Mouse (Mus musculus): Measurements from ENCODE around the gene Masp2. TPM values are rescaled to one million over a fixed set of nuclear protein-coding genes. Genes with fewer than 3 reads are reported as not detected.

Gene Masp2
- total RNA-seq, 2 experiments from 2014 or later = 0.46 to 0.47 TPM

DNA sequence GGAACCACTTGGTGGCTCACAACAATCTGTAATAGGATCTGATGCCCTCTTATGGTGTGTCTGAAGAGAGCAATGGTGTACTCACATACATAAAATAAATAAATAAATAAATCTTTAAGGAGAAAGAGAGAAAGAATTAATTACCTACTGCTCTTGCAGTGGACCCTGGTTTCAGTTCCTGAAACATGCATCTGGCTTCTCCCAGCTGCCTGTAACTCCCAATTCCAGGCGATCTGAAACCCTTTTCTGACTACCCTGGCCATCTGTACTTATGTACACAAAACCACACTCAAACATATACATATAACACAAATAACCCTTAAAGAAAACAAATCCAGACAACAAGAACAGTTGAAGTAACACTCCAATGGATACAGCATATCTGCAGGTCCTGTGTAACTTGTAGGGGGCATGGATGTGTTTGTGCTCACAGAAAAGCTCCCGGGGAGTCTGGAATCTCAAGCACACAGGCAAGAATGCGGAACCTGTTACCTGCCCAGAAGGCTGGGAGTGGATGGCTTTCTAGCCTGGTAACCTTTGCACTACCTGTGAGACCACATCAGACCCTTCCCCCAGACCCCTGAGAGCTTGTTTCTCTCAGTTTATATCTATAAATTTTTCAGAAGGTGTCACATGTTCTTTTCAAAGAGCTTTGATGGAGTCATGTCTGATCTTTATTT lies 29.8 kb downstream of the Masp2 start:
- ATAC-seq (replicated peaks; ENCODE audit: poor library complexity, severe bottlenecking) = peak; percentile 61

DNA sequence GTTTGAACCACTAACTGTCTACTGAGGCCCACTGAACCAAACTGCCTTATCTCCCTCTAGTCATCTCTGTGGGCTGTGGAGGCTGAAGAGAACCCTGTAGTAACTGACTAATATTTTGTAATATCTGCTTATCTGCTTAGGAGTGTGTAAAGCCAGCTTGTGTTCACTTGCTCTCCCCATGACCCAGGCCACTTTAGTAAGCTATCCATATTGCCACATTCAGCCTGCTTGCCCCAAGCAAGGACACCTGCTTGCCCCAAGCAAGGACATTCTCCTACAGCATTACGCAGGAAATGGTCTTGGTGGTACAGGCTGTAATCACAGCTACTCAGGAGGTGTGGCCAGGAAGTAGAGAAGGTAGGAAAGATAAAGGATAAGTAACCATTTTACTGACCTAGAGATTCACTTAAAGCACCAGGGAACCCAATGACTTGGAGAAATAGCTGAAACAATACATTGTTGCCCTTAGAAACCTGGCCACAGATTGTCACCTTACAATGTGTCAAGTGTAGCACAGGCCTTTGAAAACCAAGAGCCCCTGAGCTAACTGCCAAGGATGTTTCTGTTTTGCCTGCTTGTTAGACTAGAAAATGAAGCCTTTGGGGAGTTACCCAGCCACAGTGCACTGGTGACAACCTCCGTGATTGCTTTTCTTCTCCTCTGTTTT lies 31.2 kb downstream of the Masp2 start:
- peak; percentile 86 for ATAC-seq (replicated peaks; ENCODE audit: poor library complexity, severe bottlenecking)

DNA sequence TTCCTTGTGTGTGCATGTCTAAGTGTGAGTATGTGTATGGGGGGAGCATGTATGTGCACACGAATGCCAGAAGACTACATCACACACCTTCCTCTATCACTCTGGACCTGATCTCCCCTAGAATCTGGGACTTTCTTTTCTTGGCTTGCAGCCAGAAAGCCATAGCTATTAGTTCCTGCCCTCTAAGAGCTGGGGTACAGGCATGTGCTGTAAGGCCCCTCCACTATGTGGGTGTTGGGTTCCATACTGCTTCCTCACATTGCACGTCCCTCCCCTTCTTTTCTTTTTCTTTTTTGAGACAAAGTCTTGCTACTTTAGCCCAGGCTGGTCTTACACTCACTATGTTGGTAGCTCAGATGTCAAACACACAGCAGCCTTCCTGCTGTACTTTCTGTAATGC lies 33.0 kb downstream of the Masp2 start:
- no peak for ATAC-seq (replicated peaks; ENCODE audit: poor library complexity, severe bottlenecking)

DNA sequence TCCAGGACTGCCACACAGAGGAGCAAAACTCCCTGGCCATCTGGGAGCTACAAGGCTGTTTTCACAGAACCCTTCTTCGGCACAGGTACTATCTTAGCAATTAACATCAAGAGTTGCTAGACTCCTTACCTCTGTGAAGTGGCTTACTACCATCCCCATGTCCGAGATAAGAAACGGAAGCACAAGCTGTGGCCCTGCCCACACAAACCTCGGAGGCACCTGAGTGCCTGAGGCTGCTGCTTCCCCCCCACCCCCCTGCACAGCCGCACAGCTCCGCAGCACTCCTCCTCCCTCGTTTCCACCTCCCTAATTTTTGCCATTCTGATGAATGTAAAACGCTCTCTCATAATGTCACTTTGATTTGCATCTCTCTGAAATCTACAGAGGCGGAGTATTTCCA lies 35.9 kb downstream of the Masp2 start:
- ATAC-seq (replicated peaks; ENCODE audit: poor library complexity, severe bottlenecking) = no peak

DNA sequence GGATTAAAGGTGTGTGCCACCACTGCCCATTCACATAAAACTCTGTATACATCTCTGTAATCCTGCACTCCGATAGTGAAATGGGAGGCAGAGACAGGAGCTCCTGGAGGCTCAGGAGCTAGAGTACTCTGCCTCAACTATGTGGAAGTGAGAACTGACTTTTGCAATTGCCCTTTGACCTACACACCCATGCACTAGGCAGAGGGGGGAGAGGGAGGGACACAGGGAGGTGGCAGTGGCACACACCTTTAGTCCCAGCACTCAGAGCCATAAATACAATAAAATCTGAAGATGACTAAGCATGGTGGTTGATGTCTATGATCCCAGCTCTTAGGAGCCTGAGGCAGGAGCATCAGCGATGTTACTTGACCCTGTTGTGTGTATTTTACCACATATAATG lies 37.1 kb downstream of the Masp2 start:
- peak; percentile 39; the same call in 1 of the 2 replicates for ATAC-seq (replicated peaks; ENCODE audit: poor library complexity, severe bottlenecking)

DNA sequence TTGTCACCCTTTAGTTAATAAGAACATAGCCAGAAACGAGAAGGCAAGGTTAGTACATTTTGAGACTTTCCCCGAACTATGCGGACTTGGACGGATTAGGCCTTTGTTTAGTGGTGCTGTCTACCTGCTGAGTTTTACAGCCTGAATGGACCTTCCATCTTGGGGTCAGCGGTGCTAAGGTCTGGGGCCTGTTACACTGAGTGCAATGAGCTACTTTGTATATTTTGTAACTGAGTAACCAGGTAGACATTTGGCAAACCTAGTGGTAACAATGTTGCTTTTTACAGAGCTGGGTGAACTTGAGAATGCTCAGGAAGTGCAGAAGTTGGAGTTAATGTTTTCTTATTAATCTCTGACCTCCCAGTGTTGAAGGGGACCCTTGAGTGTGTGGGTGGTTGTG lies 38.8 kb downstream of the Masp2 start:
- ATAC-seq (replicated peaks; ENCODE audit: poor library complexity, severe bottlenecking) = no peak

DNA sequence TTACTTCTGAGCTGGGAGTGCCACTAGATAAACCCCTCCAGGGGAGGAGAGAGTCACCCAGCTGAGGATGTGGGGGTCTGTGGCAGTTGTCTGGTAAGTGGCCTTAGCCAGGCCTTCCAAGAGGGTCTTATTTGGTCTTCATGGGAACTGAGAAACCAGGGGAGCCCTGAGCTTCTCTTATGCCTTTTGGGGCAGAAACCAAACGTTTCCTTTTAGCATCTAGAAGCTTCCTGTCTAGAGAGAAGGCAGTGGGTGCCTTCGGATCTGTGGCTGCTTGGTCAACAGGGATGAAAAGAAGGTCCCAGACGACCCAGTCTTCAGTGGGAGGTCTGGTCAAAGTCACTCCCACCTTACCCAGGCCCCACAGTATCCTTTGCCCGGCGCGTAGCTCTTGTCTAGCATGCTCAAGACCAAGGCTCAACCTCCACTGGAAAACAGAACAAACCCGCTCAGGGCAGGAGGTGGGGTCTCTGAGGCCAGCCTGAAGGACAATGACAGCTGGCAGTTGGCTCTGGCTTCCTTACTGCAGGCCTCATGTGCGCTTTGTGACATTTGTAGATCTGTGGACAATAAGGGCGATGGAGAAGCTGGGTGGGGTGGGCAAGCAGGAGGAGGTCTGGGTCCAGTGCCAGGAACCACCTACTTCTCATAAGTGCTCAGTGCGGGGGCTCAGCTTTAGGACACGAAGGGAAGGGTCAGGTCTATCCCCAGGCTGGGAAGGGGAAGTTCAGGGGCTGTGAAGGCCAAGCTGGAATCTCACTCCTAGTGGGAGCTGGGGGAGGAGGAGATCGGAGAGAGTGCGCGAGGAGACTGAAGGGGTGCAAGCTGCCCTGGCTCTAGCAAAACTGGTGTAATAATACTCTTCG lies 41.2 kb downstream of the Masp2 start, which contains the start of gene Gm572:
TSS of gene Gm572 (plus strand) at position 27 of the 866 bp plus-strand sequence.
- ATAC-seq (replicated peaks; ENCODE audit: poor library complexity, severe bottlenecking) = peak; percentile 66

DNA sequence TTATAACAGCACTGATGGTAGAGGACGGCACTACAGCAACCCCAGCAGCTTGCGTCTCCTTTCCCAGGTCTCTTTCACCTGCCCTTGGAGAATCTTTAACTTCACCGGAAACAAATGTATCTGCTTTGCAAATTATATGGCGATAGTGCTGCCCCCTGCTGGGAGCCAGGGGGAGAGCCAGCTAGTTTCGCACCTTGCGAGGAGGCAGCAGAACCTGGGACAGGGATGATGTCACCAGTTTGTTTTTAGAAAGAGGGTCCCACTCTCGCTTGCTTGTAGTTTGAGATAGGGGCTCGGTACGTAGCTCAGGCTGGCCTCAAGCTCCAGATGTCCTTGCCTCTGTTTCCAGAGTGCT lies 41.8 kb downstream of the Masp2 start:
- ATAC-seq (replicated peaks; ENCODE audit: poor library complexity, severe bottlenecking) = peak; percentile 83

DNA sequence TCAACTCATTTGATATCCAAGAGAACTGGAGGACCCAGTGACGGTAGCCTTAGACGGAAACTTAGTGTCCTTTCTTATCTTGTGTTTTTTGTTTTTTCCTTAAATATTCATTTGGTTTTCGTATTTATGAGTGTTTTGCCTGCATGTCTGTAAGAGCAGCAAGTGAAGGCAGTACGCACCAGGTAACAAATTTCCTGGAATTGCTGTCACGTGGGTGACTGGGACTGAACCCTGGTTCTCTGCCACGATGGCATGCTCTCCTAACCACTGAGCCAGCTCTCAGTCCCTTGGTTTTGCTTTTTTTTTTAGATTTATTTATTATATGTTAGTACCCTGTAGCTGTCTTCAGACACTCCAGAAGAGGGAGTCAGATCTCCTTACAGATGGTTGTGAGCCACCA lies 42.6 kb downstream of the Masp2 start:
- no peak for ATAC-seq (replicated peaks; ENCODE audit: poor library complexity, severe bottlenecking)

DNA sequence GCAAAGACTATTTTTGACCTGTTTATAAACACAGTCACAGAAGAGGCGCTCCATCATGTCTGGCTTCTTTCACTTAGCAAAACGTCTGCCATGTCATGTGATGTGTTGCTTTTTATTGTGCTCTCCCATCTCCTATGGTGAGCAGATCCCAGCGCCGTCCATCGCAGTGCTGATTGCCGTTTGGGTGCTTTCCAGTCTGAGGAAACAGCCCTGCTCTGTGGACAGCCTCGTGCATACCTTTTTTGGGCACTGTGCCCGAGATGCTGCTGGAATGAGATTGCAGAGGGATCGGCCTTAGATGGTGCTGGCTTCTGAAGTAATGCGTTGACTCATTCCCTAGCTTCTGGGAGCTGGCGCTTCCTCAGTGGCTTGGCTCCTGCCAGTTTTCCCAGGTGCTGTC lies 44.3 kb downstream of the Masp2 start:
- ATAC-seq (replicated peaks; ENCODE audit: poor library complexity, severe bottlenecking) = no peak

DNA sequence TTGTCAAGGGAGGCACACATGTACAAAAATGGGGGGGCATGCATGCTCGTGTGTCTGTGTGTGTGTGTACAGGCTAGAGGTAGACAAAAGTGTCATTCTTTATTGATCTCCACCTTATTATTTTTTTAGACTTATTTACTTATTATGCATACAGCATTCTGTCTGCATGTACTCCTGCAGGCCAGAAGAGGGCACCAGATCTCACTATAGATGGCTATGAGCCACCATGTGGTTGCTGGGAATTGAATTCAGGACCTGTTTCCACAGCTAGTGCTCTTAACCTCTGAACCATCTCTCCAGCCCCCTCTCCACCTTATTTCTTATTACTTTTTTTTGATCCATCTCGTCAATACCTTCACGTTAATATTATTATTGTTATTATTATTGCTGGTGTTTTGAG lies 47.0 kb downstream of the Masp2 start:
- no peak for ATAC-seq (replicated peaks; ENCODE audit: poor library complexity, severe bottlenecking)

DNA sequence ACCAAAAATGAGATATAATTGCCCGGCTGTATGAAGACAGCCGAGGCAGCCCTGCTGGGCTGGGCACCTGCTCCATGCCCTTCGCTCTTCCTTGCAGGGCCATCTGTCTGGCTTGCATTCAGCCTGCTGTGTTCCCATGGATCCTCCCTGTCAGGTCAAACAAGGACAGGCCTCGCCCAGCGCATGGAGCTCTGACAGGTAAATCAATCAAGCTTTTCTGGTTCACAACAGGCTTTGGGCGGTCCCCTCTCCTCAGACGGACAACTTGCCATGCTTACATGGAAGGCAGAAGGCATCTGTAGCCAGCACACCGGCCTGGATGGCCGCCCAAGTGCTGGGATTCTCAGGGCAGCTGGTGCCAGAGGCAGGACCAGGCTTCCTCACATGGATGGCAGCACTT lies 48.7 kb downstream of the Masp2 start:
- no peak for ATAC-seq (replicated peaks; ENCODE audit: poor library complexity, severe bottlenecking)

DNA sequence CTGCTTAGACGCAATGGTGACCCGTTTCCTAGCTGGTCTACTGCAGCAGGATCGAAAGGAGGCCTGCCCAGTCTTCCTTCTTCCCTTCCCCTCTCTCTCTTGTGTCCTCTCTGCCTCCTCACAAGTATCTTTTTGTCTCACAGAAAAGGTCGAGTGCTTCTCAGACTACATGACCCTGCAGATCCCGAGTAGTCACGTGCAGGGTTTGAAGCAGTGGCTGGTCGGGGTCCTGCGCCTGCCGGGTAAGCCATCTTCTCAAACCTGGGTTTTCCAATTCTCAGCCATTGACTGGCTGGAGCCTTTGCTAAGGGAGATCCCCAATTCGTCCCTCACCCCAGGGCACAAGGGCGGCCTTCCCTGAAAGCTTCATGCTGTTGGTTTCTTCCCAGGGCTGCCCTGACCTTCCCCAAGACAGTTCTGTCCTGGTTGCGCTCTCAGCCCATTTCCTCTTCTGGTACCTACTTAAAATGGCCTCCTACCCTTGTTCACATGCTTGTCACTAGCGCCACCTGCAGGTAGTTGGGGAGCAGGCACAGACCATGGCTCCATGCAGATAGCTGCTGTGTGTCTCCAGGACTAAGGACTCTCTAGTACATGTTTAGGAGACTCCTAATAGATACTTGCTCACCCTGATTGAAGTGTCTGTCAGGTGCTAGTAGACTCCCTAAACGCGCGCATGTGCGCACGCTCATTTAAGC lies 52.5 kb downstream of the Masp2 start:
- ATAC-seq (replicated peaks; ENCODE audit: poor library complexity, severe bottlenecking) = peak; percentile 76

DNA sequence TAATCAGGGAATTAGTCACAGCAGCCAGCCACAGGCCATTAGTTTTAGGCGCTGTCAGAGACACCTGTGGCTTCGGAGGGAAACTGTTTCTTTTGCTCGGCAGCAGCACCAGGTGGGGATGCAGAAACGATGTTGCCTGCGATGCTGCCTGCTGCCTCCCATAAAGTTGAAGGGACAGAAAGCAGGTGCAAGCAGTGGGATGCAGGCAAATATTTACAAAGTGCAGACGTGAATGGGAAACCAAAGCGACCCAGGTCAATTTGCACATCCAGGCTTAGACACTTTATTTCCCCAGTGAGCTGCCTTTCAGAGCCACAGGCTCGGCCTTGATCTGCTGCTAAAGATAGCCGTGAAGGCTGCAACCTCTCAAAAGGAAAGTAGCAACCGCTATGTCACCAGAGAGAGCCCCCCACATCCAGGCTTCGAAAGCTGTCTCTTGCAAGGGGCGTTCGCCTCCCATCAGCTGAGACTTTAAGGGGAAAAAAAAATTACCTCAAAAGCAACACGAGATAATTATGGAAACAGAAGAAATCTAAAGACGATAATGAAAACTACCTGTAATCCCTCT lies 54.4 kb downstream of the Masp2 start:
- no peak for ATAC-seq (replicated peaks; ENCODE audit: poor library complexity, severe bottlenecking)

DNA sequence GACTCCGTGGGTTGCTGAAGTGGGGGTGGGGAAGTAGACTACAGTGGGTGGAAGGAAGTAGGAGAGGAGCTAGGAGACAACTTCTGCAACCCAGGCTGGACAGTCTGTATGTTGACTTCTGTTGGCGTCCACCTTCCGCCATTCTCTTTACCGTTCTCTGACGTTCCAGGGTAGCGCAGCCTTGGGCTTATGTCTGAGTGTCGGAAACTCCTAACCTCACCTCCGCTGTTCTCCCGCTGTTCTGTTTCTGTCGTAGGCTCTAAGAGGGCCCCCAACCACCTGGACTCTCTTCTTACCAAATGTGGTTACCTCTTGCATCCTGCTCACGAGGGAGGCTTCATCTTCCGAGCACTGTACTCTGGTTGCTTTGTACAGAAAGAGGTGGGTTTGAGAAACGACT lies 55.4 kb downstream of the Masp2 start:
- ATAC-seq (replicated peaks; ENCODE audit: poor library complexity, severe bottlenecking) = no peak

DNA sequence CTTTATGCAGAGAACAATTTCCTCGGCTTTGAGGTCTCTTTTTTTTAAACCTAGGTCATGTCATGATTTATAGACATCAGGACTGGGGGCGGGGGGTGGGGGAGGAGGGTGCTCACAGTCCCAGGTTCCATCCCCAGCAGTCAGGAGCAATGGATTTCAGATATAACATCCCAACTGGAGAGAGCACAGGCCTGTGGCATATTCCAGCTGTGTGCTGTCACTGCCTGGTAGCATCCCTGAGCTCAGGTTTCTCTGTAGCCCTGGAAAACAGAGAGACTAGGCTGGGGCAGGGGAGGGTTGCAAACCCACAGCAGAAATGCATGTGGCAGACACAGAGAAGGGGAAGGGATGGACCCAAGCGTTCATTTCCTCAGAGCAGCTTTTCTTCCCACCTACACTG lies 57.8 kb downstream of the Masp2 start:
- ATAC-seq (replicated peaks; ENCODE audit: poor library complexity, severe bottlenecking) = no peak

DNA sequence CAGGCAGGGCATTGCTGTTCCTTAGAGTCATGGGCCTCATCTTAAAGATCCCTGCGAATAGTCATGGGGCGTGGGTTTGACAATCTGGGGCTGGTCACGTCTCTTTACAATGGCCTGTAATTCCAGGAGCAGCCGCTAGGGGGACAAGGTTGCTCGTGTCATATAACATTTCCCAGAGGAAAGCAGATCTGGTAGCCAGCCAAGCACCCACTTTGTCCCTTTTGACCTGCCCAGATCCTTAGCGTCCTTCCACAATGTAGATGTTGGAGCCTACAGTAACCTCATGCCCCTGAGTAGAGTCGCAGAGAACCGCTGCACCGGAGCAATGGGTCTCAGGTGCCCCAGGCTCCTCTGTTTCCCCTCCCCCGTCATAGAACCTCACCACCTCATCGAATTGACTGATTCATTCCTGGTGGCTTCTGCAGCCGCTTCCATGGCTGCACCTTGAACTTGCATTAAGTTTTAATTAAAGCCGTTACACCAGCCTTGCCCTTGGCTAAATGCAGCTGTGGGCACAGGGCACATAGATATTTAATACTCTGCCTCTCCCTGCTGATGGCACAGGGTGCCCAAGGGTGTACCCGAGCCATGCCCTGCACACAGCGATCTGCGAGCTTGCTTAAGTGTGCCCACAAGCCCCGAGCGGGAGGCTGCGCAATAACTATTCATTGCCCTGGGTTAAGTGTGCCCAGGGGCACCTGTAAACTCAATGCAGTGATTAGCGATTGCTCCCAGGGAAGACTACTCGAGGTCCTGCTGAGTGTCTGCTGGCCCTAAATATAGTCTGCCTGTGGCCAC lies 60.0 kb downstream of the Masp2 start:
- peak; percentile 76 for ATAC-seq (replicated peaks; ENCODE audit: poor library complexity, severe bottlenecking)

DNA sequence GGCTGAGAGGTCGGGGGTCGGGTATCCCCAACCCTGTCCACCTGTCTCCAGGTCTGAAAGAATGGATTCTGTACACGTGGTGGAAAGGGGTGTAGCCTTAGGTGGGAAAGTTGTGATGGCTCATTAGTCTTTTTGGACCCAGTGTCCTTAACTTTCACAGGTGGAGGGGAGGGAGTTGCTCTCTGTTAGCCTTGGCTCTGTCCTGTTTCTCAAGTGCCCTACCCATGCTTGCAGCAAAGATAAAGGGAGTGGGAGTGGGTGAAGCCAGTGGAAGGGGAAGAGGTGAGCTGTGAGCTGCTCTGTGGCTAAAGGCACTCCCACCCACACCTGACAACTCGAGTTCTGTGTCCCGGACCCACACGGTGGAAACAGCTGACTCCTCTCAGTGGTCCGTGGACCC lies 61.0 kb downstream of the Masp2 start:
- ATAC-seq (replicated peaks; ENCODE audit: poor library complexity, severe bottlenecking) = no peak

DNA sequence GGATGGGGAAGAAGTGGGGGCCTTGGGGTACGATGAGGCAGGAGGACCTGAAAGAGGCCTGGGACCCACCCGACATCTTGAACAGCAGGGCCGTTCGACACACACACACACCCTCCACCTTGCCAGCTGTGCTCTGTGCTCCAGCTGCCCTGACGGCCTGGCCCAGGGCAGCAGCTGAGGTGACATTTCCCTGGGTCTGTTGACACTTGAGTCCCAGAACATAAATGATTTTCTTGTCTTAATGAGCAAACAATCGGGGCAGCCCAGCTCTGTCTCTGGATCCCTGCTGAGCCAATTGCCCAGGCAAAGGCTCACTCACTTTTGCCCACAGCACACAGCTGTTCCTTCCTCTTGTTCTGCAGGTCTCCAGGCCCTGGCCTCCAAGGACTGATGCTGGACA lies 61.7 kb downstream of the Masp2 start:
- no peak for ATAC-seq (replicated peaks; ENCODE audit: poor library complexity, severe bottlenecking)
